Mouse (Mus musculus): ENCODE measurements around the gene Gm10477. TPM values are rescaled to one million over a fixed set of nuclear protein-coding genes. Genes with fewer than 3 reads are reported as not detected.
"Not testable (repeated sequence)": the region's sequence is repeated elsewhere in the genome, so short reads cannot be mapped to it uniquely, and the experiment has no call there.

Gene Gm10477
- not detected for total RNA-seq (2021)
- long read RNA-seq = 0 reads

DNA sequence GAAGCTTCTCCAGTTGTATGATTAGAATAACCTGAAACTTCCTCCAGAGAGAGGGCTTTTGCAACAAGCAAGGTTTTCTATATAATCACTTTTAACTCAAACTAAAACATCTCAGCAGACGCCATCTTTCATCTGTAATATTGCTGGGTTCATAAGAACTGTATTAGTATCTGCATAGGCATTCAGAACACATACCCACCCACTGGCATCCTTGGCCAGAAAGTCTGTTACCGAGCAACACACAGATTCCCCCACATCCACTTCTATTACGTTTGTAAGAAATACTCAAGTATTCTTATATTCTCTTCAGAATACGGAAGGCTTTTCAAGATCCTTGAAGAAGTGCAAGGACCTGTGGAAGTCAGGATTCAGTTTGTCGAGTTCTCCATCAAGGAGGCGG lies at the start of gene Gm10477:
TSS of gene Gm10477 (plus strand) at position 301 of the 400 bp plus-strand sequence.
- DNase-seq (ENCODE audit: low spot score in 2 of 2) = not testable (repeated sequence)

DNA sequence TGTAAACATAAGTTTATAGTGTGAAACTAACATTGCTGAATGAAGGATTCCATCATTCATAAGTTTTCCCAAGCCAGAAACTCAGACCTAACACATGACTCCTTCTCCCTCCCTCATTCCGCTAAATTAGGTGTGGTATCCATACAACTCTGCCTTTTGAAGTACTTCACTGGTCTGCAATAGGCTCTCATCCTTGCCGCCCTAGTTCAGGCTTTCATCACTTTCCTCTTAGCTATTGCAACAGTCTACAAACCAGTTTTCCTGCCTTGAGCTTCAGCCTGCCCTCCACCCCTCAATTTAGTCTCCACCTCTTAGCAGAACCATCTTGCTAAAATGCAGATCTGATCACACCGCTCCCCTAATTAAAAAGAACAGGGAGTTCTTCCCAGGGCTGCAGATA lies 47.0 kb upstream of the Gm10477 start:
- no peak for DNase-seq (ENCODE audit: low spot score in 2 of 2)

DNA sequence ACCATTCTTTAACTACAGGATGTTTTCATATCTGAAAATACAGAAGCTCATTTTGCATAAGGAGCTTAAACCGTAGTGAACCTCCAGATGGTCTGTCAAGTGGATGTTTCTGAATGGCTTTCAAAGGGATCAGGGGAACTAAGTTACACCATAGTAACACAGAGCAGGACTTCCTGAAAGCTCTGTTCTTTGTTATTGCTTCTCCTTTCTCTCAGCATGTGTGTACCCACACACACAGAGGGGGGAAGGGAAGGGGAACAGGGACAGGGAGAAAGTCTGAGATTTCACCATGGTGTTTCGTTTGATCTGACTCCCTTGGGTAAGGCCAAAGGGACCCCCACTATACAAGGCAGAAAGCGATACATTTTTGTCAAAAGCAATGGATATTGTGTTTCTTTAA lies 42.6 kb upstream of the Gm10477 start:
- no peak for DNase-seq (ENCODE audit: low spot score in 2 of 2)

DNA sequence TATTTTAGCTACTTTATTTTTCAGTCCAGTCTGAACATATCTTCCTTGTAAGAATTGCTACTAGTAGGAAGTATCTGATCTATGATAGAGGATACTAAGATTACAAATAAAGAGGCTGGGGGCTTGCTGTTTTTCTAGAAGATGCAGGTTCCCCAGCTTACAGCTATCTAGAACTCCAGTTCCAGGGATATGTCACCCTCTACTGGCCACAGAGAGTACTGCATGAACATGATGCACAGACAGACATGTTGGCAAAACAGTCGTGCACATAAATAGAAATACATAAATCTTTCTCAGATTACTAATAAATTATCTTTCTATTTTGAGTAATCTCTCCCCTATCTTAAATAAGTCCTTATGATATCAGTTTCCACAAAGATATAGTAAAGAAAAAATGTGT lies 34.8 kb upstream of the Gm10477 start:
- peak; percentile 26 to 86 for DNase-seq (ENCODE audit: low spot score in 2 of 2)

DNA sequence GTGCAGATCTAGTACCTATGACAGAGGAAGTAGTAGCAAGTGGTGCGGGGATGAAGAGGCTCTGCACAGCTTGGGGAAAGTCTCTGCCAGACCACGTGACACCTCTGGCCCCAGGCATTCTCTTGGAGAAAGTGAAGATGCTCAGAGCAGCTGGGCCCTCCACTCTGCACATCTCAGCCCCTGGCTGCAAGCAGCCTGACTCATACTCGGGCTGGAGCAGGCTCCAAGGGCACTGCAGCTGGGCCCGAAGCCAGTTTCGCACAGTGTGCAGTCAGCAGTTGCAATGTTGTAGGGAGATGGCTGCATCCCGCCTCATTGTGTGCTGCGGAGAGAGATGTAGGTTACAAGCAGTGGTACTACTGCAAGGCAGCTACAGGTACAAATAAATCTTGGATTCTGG lies 27.3 kb upstream of the Gm10477 start:
- no peak for DNase-seq (ENCODE audit: low spot score in 2 of 2)

DNA sequence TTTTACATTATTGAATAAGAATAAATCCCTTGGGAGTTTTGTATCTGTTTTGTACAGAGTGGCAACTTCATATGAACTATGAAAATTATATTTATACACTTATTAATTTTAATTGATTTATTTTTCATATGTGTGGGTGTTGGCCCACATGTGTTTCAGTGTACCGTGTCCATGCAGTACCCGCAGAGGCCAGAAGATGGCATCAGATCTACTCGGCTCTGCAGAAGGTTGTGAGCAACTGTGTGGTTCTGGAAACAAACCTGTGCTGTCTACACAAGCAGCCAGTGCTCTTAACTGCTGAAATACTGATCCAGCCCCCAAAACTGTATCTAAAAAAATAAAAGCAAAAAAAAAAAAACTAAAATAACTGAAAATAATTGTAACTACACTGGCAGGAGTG lies 6.7 kb downstream of the Gm10477 start:
- DNase-seq (ENCODE audit: low spot score in 2 of 2) = peak; percentile 16 to 79

DNA sequence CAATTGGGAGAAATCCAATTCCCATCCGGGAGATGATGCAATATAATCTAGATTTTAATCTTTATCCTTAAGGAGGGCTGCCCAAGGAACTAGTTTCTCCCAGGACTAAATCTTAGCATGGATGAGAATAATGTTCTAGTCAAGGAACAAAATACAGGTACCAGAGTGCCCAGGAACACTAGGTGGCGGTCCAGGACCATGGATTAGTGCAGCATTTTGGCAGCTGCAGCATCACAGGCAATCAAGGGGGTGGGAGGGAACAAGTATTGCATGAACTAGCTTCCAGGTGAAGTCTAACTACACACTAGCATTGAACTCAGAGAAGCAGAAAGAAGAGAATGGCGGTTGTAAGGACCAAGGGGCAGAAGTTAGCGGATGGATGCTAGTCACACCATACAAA lies 12.6 kb downstream of the Gm10477 start:
- DNase-seq (ENCODE audit: low spot score in 2 of 2) = peak in 1 of 2 experiments; percentile 14

DNA sequence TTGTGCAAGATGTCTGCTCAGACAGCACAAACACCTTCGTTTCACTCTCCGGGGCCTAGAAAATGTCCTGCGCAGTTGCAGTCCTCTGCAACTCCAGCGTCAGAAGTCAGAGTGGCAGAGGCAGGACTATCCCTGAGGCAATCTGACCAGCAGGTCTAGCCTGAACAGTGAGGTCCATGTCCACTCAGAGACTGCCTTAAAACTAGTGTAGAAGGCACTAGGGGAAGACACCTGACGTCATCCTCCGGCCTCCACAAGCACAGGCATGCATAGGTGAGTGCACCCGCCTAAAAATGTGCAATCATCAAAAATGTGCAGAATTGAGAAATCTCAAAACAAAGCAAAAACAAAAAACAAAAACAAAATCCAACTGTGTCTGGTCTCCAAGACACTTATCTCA lies 25.0 kb downstream of the Gm10477 start, which contains the start of gene Gm648:
TSS of gene Gm648 (minus strand) at position 101 of the 400 bp plus-strand sequence.
- DNase-seq (ENCODE audit: low spot score in 2 of 2) = no peak

DNA sequence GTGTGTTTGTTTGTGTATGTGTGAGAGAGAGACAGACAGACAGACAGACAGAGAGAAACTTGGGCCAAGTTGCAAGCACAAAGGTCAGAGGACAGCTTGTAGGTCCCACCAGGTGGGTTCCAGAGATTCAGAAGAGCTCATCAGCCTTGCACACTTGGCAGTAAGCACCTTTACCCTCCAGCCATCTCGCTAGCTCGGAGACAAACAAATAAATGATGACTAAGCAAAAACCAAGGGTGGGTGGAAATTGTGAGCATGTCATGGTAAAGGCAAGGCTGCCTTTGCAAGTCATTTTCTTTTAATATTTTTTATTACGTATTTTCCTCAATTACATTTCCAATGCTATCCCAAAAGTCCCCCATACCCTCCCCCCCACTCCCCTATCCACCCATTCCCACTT lies 29.0 kb downstream of the Gm10477 start:
- no peak for DNase-seq (ENCODE audit: low spot score in 2 of 2)

DNA sequence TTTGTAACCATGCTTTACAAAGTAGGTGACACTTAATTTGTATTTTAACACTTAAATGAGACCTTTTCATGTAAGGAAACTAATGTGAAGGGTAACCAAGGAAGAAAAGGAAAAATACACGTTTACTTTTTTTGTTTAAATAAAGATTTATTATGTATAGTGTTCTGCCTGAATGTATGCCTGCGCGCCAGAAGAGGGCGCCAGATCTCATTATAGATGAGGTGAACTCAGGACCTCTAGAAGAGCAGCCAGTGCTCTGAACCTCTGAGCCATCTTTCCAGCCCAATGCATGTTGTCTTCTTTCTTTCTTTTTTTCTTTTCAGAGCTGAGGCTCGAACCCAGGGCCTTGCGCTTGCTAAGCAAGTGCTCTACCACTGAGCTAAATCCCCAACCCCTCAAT lies 47.9 kb downstream of the Gm10477 start:
- DNase-seq (ENCODE audit: low spot score in 2 of 2) = peak in 1 of 2 experiments; percentile 2

Other genes starting within 250 kb of the Gm10477 start
- 1 to 10 TPM; 3.9 to 4.1 TPM for gene Zfp449, start 178.3 kb upstream of the Gm10477 start, total RNA-seq (2021)
- 10 to 100 TPM; 14.4 to 17.9 TPM for gene Smim10l2a, start 150.2 kb upstream of the Gm10477 start, total RNA-seq (2021)
- gene Gm2174, start 76.8 kb upstream of the Gm10477 start, total RNA-seq (2021) = not detected
- gene Ints6l, start 69.9 kb upstream of the Gm10477 start, total RNA-seq (2021) = 10 to 100 TPM; 30.1 to 38.2 TPM
- gene Gm648, start 24.9 kb downstream of the Gm10477 start, total RNA-seq (2021) = not detected
- 10 to 100 TPM; 24.7 to 25.6 TPM for gene Mmgt1, start 73.3 kb downstream of the Gm10477 start, total RNA-seq (2021)
- gene Slc9a6, start 85.0 kb downstream of the Gm10477 start, total RNA-seq (2021) = 100 to 1,000 TPM; 105 to 117 TPM
- 10 to 100 TPM; 73.1 to 79.4 TPM for gene Fhl1, start 207.0 kb downstream of the Gm10477 start, total RNA-seq (2021)